ENCODE assay signal across 8 mouse cellular contexts in the genomic region with DNA sequence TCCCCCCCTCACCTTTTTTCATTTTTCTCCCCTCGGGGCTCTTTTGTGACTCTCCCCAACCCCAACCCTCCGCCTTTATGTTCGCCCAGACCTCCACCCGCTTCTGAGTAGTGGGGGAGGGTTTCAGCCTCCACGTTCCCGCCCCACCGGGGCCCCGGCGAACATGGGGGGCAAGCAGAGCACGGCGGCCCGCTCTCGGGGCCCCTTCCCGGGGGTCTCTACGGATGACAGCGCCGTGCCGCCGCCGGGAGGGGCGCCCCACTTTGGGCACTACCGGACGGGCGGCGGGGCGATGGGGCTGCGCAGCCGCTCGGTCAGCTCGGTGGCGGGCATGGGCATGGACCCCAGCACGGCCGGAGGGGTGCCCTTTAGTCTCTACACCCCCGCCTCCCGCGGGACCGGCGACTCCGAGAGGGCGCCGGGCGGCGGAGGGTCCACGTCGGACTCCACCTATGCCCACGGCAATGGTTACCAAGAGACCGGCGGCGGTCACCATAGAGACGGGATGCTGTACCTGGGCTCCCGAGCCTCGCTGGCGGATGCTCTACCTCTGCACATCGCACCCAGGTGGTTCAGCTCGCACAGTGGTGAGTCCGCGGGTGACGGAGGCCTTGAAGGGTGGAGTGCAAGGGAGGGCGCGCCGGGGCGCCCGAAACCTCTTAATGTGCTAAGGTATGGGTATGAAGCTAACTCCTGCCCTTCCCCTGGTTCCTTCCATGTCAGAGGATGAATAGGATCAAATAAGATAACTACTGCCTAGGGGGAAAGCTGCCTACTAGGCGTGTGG. TPM values are rescaled to one million over a fixed set of nuclear protein-coding genes. Genes with fewer than 3 reads are reported as not detected.
DNase-seq lines count a peak whose midpoint lies in the region; ATAC-seq and TF ChIP-seq lines count a peak whose summit lies in the region.

No protein-coding gene starts in this region.

- no peaks in the 10 kb centered on the region for H3K27me3 ChIP-seq in lung, embryonic 15.5 days
- no peaks in the 10 kb centered on the region for H3K27me3 ChIP-seq in neural tube, embryonic 15.5 days (replicated peaks)

- ATAC-seq in lung, embryonic 15.5 days (ENCODE audit: borderline replicate concordance, extremely low read depth, low FRiP score, low TSS enrichment): peak; percentile 23; the same call in 1 of the 2 replicates
- ATAC-seq in neural tube, embryonic 15.5 days (ENCODE audit: low FRiP score): peak; percentile 74

- TF ChIP-seq CTCF in bone marrow macrophage, adult 2 months (IDR thresholded peaks at IDR 0.05; ENCODE audit: low read depth, low read length): no peak
- TF ChIP-seq CTCF in embryonic fibroblast, embryonic 13.5 days (IDR thresholded peaks at IDR 0.05; ENCODE audit: borderline replicate concordance, insufficient read depth, low read length): no peak

- DNase-seq in CD4-positive, CD25-positive, alpha-beta regulatory T cell, adult 2 months (ENCODE audit: low read depth, low spot score): peak; percentile 83
- peak; percentile 45 to 56 for DNase-seq in heart, postnatal 36 days
- peak; percentile 48 to 49 for DNase-seq in layer of hippocampus, adult 8-10 months (ENCODE audit: low spot score in 2 of 2)
- peak; percentile 72 to 77 for DNase-seq in thymus, postnatal 10 days (ENCODE audit: low spot score in 2 of 2)

- TF ChIP-seq POLR2A in bone marrow macrophage, adult 2 months (IDR thresholded peaks at IDR 0.05; ENCODE audit: borderline replicate concordance, low read depth, low read length): no peak
- no peak for TF ChIP-seq POLR2A in embryonic fibroblast, embryonic 13.5 days (IDR thresholded peaks at IDR 0.05; ENCODE audit: low read depth, low read length)

- WGBS in lung, embryonic 15.5 days: under 1% methylated on average over 64 of the region's 64 CpGs
- WGBS in neural tube, embryonic 15.5 days: under 1% methylated on average over 61 of the region's 64 CpGs

- H3K4me2 ChIP-seq in lung, embryonic 15.5 days: peak overlapping the region; percentile 84
- H3K4me2 ChIP-seq in neural tube, embryonic 15.5 days: peak overlapping the region; percentile 93

- peaks cover 20% of the 10 kb centered on the region for H3K4me1 ChIP-seq in bone marrow macrophage, adult 2 months (ENCODE audit: control insufficient read depth, insufficient read depth, low read length)
- peaks cover 7% of the 10 kb centered on the region for H3K4me1 ChIP-seq in embryonic fibroblast, embryonic 13.5 days (ENCODE audit: control insufficient read depth, insufficient read depth, low read length)
- peaks cover 49% of the 10 kb centered on the region for H3K4me1 ChIP-seq in lung, embryonic 15.5 days
- peaks cover 51% of the 10 kb centered on the region for H3K4me1 ChIP-seq in neural tube, embryonic 15.5 days

- H3K4me3 ChIP-seq in bone marrow macrophage, adult 2 months (ENCODE audit: insufficient read depth, low read length): peak overlapping the region; percentile 84
- H3K4me3 ChIP-seq in embryonic fibroblast, embryonic 13.5 days (ENCODE audit: insufficient read depth, low read length): peak overlapping the region; percentile 96
- H3K4me3 ChIP-seq in lung, embryonic 15.5 days: peak overlapping the region; percentile 96
- H3K4me3 ChIP-seq in neural tube, embryonic 15.5 days (replicated peaks): peak overlapping the region; percentile 78

- H3K9ac ChIP-seq in lung, embryonic 15.5 days: peak overlapping the region; percentile 81
- peak overlapping the region; percentile 90 for H3K9ac ChIP-seq in neural tube, embryonic 15.5 days (replicated peaks)

- intact Hi-C loops in heart, postnatal 36 days (cut with DNase I): loop anchor here (1.0 to 5.0 kb wide), 3 partner anchors 14 to 195 kb away; no protein-coding TSS in a partner anchor

- no peaks in the 10 kb centered on the region for H3K36me3 ChIP-seq in lung, embryonic 15.5 days
- H3K36me3 ChIP-seq in neural tube, embryonic 15.5 days: no peaks in the 10 kb centered on the region

- H3K27ac ChIP-seq in bone marrow macrophage, adult 2 months (ENCODE audit: insufficient read depth, low read depth, low read length): peak overlapping the region; percentile 68
- peak overlapping the region; percentile 71; the same call in 1 of the 2 replicates for H3K27ac ChIP-seq in embryonic fibroblast, embryonic 13.5 days (ENCODE audit: insufficient read depth, low read length)
- peak overlapping the region; percentile 97 for H3K27ac ChIP-seq in lung, embryonic 15.5 days
- peak overlapping the region; percentile 95 for H3K27ac ChIP-seq in neural tube, embryonic 15.5 days (replicated peaks)

- H3K9me3 ChIP-seq in lung, embryonic 15.5 days: no peaks in the 10 kb centered on the region
- H3K9me3 ChIP-seq in neural tube, embryonic 15.5 days (replicated peaks): no peaks in the 10 kb centered on the region

RNA-seq across cellular contexts. Expression of a gene that starts 1.3 kb away (rescaled TPM):
- 88.8 and 97.7 TPM in 2 replicates for polyA plus RNA-seq in bone marrow macrophage, adult 2 months (2012; ENCODE audit: insufficient read depth, insufficient read length, missing spikeins)
- 37.5 and 43.8 TPM in 2 replicates for polyA plus RNA-seq in embryonic fibroblast, embryonic 13.5 days (2011; ENCODE audit: insufficient read length, low read depth, missing spikeins)
- 10 to 100 TPM; 56.4 to 59.3 TPM for total RNA-seq in heart, postnatal 36 days (2021)
- 100 to 1,000 TPM in 1 of 4 experiments, 10 to 100 TPM in 3; 89.8 to 117 (median 93.0) TPM for total RNA-seq in layer of hippocampus, adult 8-10 months (2022)
- polyA plus RNA-seq in lung, embryonic 15.5 days (2015; fragmentation: Nextera tagmentation; extraction: Ambion mirVana): 31.5 and 35.2 TPM in 2 replicates
- polyA plus RNA-seq in neural tube, embryonic 15.5 days (2015; fragmentation: Nextera tagmentation; extraction: Ambion mirVana): 80.3 and 93.3 TPM in 2 replicates

RNA-seq across cellular contexts. Expression of a gene that starts 15.3 kb away (rescaled TPM):
- polyA plus RNA-seq in bone marrow macrophage, adult 2 months (2012; ENCODE audit: insufficient read depth, insufficient read length, missing spikeins): 4.8 and 5.7 TPM in 2 replicates
- 10.2 and 10.9 TPM in 2 replicates for polyA plus RNA-seq in embryonic fibroblast, embryonic 13.5 days (2011; ENCODE audit: insufficient read length, low read depth, missing spikeins)
- 1 to 10 TPM; 7.4 to 8.5 TPM for total RNA-seq in heart, postnatal 36 days (2021)
- total RNA-seq in layer of hippocampus, adult 8-10 months (2022): 10 to 100 TPM; 22.7 to 24.5 (median 23.7) TPM
- polyA plus RNA-seq in lung, embryonic 15.5 days (2015; fragmentation: Nextera tagmentation; extraction: Ambion mirVana): 5.3 and 6.0 TPM in 2 replicates
- 8.0 and 8.1 TPM in 2 replicates for polyA plus RNA-seq in neural tube, embryonic 15.5 days (2015; fragmentation: Nextera tagmentation; extraction: Ambion mirVana)

Comparison
In these comparisons a context has a peak if more than half of its experiments do, and no peak if none do; other contexts are left out.
1. Peak in every context shown above with its lines: DNase-seq, ATAC-seq, H3K4me3 ChIP-seq and H3K27ac ChIP-seq.